Mouse (Mus musculus): Measurements from ENCODE around the gene Myadml2. TPM values are rescaled to one million over a fixed set of nuclear protein-coding genes. Genes with fewer than 3 reads are reported as not detected.

The Myadml2 gene
- total and polyA plus RNA-seq, 3 experiments: not detected

DNA sequence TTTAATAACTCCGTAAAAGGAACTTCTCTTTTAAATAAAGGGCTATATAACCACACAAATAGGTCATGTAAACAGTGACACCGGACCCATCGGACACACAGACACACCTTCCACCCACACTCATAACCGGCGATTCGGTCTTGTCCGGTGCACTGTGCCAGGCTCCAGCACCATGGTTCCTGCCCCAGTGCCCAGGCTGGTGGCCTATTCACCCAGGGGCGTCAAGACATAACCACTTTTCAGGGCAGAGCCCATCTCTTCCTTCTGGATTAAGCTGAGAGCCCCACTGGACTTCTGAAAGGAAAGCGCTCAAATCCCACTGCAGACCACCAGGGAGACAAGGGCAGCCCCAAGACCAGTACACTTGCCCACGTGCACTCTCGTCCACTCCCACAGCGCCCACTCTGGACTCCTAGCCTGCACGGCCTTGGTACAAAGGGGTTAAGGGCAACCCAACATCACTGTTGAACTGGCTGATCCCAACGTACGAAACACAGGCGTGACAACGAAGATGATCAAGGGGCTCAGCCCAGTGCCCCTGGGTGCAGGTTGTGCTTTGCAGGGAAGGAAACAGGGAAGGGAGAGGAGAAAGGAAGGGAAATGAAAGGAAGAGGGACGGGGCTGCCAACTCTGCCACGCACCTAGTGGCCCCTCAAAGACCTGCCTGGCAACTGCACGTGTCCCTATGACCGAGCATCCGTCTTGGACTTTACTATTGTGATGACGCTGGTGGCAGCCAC is 19.2 kb downstream of the Myadml2 start:
- H3K27me3 ChIP-seq (ENCODE audit: control insufficient read depth in 1 of 2, insufficient read depth in 2 of 2, low read length in 2 of 2): no peaks in the 10 kb centered on the region
- no peak overlapping the region for H3K9ac ChIP-seq (ENCODE audit: control insufficient read depth, low read depth, low read length, poor library complexity, severe bottlenecking)
- H3K4me3 ChIP-seq (ENCODE audit: control insufficient read depth in 1 of 2, insufficient read depth in 1 of 2, low read depth in 2 of 2, low read length in 2 of 2): no peak overlapping the region
- TF ChIP-seq NELFE (IDR thresholded peaks at IDR 0.05; ENCODE audit: low read depth, low read length) (no peak), POLR2AphosphoS5 (IDR thresholded peaks at IDR 0.05; ENCODE audit: borderline replicate concordance, low read depth, low read length) (no peak), JUND (IDR thresholded peaks at IDR 0.05; ENCODE audit: low read depth, low read length) (no peak), USF1 (IDR thresholded peaks at IDR 0.05; ENCODE audit: low read depth, low read length) (no peak), MYC (IDR thresholded peaks at IDR 0.05; ENCODE audit: low read depth, low read length) (no peak), ZMIZ1 (IDR thresholded peaks at IDR 0.05; ENCODE audit: low read depth, low read length) (no peak), TAL1 (IDR thresholded peaks at IDR 0.05; ENCODE audit: low read length) (no peak), MYB (IDR thresholded peaks at IDR 0.05; ENCODE audit: low read depth, low read length) (no peak), POLR2A (IDR thresholded peaks at IDR 0.05; ENCODE audit: control insufficient read depth in 1 of 2, insufficient read depth in 1 of 2, low read depth in 1 of 2, low read length in 2 of 2, poor library complexity in 1 of 2) (no peak), ZKSCAN1 (IDR thresholded peaks at IDR 0.05; ENCODE audit: low read depth, low read length) (no peak), MAFK (IDR thresholded peaks at IDR 0.05; ENCODE audit: borderline replicate concordance, low read depth, low read length) (no peak), POLR2AphosphoS2 (IDR thresholded peaks at IDR 0.05; ENCODE audit: low read length) (no peak), ETS1 (IDR thresholded peaks at IDR 0.05; ENCODE audit: low read depth, low read length) (no peak), TBP (IDR thresholded peaks at IDR 0.05; ENCODE audit: low read depth, low read length) (no peak), EP300 (IDR thresholded peaks at IDR 0.05; ENCODE audit: low read depth in 1 of 2, low read length in 2 of 2) (no peak), SMC3 (IDR thresholded peaks at IDR 0.05; ENCODE audit: low read depth, low read length) (no peak)
- peaks cover 3 to 32% of the 10 kb centered on the region in 2 experiments; a peak in 3 of 4 replicates for H3K36me3 ChIP-seq (ENCODE audit: control insufficient read depth in 1 of 2, insufficient read depth in 2 of 2, low read length in 2 of 2)
- peaks cover 65% of the 10 kb centered on the region for H3K79me2 ChIP-seq (ENCODE audit: control insufficient read depth, insufficient read depth, low read length, poor library complexity)
- peaks cover 19 to 39% of the 10 kb centered on the region in 2 experiments for H3K4me1 ChIP-seq (ENCODE audit: control insufficient read depth in 1 of 2, insufficient read depth in 2 of 2, low read length in 2 of 2)
- no peaks in the 10 kb centered on the region for H3K9me3 ChIP-seq (replicated peaks; ENCODE audit: insufficient read depth, low read length)
- no peak for DNase-seq (ENCODE audit: low read depth, low spot score)
- no peak overlapping the region for H3K27ac ChIP-seq (ENCODE audit: control insufficient read depth, low read depth, low read length)

- no peaks in the 10 kb centered on the region for H3K9me3 ChIP-seq (replicated peaks; ENCODE audit: insufficient read depth, low read length)
- H3K9ac ChIP-seq (ENCODE audit: control insufficient read depth, low read depth, low read length, poor library complexity, severe bottlenecking): no peak overlapping the region
- peaks cover 65% of the 10 kb centered on the region for H3K79me2 ChIP-seq (ENCODE audit: control insufficient read depth, insufficient read depth, low read length, poor library complexity)
- H3K4me1 ChIP-seq (ENCODE audit: control insufficient read depth in 1 of 2, insufficient read depth in 2 of 2, low read length in 2 of 2): peaks cover 19 to 40% of the 10 kb centered on the region in 2 experiments
- peaks cover 3 to 35% of the 10 kb centered on the region in 2 experiments for H3K36me3 ChIP-seq (ENCODE audit: control insufficient read depth in 1 of 2, insufficient read depth in 2 of 2, low read length in 2 of 2)
- no peak for DNase-seq (ENCODE audit: low read depth, low spot score)
- no peak overlapping the region for H3K4me3 ChIP-seq (ENCODE audit: control insufficient read depth in 1 of 2, insufficient read depth in 1 of 2, low read depth in 2 of 2, low read length in 2 of 2)
- TF ChIP-seq RCOR1 (IDR thresholded peaks at IDR 0.05; ENCODE audit: low read depth, low read length) (no peak), GATA1 (IDR thresholded peaks at IDR 0.05; ENCODE audit: low read depth, low read length) (no peak), MXI1 (IDR thresholded peaks at IDR 0.05; ENCODE audit: low read depth, low read length) (no peak), JUND (IDR thresholded peaks at IDR 0.05; ENCODE audit: low read depth, low read length) (no peak)
- H3K27ac ChIP-seq (ENCODE audit: control insufficient read depth, low read depth, low read length): no peak overlapping the region
- no peaks in the 10 kb centered on the region for H3K27me3 ChIP-seq (ENCODE audit: control insufficient read depth in 1 of 2, insufficient read depth in 2 of 2, low read length in 2 of 2)
Observed at GRCm38 (mm10) chr11:120627468-120628300, 20.3 kb downstream of the Myadml2 start.

All from MEL (cell line).